Mouse (Mus musculus): ENCODE data around the gene Kcnt2.

DNA sequence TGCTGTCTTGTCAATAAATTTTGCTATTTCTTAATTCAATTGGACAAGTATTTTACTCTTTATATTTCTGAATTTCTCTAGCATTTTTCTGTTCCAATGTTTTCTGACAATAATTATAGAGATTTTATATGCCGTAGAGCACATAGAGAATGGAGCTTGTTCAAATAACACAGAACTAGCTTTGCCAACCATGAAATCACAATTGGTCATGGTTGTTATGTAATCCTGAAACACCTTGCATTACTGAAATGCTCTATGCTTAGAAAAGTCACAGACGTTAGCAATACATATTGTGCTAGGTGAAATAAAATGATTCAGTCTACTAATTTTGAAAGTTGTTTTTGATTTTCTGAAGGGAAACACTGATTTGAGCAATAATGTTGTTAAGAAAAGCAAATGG is 118.8 kb downstream of the Kcnt2 start:
- TF ChIP-seq CTCF (IDR thresholded peaks at IDR 0.05; ENCODE audit: low read depth, low read length), result no peak
- TF ChIP-seq POLR2A (IDR thresholded peaks at IDR 0.05; ENCODE audit: insufficient read depth, low read length), result no peak
- TF ChIP-seq EP300 (IDR thresholded peaks at IDR 0.05; ENCODE audit: insufficient read depth, low read depth, low read length), result no peak
